Mouse (Mus musculus) left cerebral cortex, adult 11 months (tissue): Measurements from ENCODE around the gene Kcna7.
A peak's percentile ranks its signal among the peaks of the same experiment; 100 is the strongest.
"Not testable (repeated sequence)": the region's sequence is repeated elsewhere in the genome, so short reads cannot be mapped to it uniquely, and the experiment has no call there.

Experiments used
- DNase-seq: peaks from one replicate; pipeline ENCODE4 v3.0.0; 2022; ENCODE audit warnings: low spot score

Kcna7 gene

GRCm38 (mm10) chr7:45405091-45406075 is at the start of gene Kcna7:
TSS of gene Kcna7 (plus strand) at chr7:45405653.
- peak; percentile 27 for DNase-seq

- no peak for DNase-seq
These were observed 49.4 kb upstream of the Kcna7 start for GRCm38 (mm10) chr7:45356087-45356486.

DNA sequence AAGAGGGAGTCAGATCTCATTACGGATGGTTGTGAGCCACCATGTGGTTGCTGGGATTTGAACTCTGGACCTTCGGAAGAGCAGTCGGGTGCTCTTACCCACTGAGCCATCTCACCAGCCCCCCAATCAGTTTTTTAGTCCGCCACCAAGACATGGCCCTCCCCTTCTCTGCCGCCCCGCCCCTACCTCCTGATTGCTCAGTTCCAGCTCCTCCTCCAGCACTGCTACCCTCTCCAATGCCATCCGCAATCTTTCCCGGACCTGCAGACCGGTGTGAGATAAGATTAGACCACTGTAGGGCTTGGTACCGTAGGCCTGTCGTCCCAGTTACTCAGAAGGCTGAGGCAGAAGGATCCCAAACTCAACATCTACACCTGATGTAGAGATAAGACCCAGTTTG is 46.4 kb upstream of the Kcna7 start:
- DNase-seq = not testable (repeated sequence)

GRCm38 (mm10) chr7:45360404-45361125 is 44.9 kb upstream of the Kcna7 start:
- no peak for DNase-seq

GRCm38 (mm10) chr7:45361243-45361804 is 44.1 kb upstream of the Kcna7 start:
- peak; percentile 81 for DNase-seq

DNA sequence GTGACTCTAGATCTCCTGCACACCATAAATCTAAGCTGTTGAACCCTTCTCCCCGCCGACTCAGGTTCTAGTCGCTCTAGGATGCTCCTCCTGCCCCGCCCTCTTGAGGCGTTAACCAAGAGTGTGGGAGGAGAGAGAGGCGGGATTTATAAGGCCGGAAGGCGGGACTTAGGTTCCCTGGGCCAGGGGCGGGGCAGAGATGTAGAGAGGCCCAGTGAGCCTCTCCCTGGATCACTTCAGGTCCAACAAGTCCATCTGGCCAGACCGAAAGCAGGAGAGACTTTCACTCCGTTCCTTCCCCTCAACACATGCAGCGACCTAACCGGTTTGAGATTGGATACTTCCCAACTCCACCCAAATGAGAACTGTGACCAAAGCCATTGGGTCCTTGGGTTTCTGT is 42.7 kb upstream of the Kcna7 start:
- no peak for DNase-seq

DNA sequence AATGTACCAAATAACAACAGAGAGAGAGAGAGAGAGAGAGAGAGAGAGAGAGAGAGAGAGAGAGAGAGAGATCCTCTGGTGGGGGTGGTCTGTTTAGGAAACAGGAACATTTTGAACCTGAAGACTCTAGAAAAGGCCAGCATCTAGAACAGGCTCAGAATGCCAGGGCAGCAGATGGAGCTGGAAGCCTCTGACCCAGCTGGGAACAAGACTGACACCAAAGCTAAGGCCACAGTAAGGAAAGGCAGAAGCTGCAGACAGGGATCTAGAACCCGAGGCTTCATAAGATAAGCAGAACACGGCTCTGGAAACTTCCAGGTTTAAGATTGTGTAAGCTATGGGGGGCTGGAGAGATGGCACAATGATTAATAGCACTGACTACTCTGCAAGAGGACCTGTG is 41.5 kb upstream of the Kcna7 start:
- no peak for DNase-seq

DNA sequence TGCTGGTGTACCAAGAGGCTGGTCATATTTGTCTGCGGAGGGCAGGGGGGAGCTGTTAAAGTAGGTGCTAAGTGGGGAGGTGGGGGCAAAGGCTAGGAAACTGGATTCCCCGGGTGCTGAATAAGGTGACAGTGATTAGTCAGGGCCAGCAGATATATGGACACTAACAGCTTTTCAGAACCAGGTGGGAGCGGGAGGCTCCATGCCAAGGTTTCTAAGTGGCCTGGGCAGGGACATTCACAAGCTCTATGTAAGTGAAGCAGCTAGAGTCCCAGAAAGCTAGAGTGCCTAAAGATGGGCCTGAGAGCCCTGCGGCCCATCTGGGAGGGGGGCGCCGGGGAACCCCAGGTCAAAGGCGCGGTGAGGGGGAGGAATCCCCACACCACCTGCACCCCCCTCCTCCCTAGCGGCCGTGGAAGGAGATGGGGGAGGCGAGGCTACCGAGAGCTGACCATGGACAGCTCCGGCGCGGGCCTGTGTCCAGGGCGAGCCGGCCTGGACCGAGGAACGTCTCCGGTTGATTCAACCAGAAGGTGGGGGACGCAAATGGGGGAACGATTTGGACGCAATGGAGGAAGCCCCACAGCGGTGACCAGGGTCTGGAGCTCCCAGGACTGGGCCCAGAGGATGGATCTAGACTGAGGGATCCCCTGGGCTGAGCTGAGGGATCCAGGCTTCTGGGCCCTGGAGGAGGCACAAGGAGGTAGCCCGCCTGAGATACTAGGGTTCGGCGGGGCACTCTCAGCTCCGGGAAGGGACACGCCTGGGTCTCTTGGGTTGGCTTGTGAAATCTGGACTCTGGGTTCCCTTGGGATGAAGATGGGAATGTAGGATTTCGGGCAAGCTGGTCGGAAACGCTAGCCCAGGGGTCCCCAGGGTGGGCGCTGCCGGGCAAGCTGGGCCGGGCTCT is 39.5 kb upstream of the Kcna7 start:
- no peak for DNase-seq

- DNase-seq = no peak
These were observed 38.8 kb upstream of the Kcna7 start, which contains the start of gene Ppfia3 for GRCm38 (mm10) chr7:45366652-45367019. TSS of gene Ppfia3 (minus strand) at chr7:45367019.

DNA sequence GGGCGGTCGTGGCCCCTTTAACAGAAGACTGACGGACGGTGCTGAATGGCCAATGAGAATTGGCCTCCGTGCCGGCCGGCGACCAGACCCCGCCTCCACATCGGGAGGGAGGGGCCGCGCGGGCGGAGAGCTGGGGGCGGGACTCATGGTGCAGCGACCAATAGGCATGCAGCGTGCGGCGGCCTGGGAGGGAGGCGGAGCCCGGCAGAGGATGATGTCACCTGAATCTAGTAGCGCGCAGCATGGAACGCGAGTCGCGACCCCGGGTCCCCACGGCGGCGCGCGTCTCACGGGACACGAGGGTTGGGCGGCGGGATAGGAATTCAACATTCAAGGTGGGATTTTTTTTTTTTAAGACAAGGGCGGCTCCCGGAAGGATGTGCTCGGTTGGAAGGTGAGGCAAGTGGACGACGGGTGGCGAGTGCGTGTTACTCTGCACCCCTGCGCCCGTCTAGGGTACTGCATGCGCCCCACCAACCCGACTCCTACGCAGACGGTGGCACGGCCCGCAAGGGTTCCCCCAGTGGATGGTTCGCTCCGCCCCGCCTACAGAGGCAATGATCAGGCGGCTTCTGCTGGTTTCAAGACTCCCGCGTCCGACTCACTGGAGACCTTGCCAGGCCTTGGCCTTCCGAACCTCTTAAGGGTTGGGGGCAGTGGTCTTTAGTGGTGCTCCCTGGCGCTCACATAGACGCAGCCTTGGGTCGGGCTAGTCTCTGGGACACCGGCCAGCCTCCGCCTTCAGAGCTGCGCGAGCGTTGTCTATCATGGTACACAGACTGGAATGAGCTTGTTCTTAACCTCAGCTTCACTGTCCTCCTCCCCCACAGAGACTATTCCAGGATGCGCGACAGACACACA is 38.2 kb upstream of the Kcna7 start:
- DNase-seq = peak; percentile 97

DNA sequence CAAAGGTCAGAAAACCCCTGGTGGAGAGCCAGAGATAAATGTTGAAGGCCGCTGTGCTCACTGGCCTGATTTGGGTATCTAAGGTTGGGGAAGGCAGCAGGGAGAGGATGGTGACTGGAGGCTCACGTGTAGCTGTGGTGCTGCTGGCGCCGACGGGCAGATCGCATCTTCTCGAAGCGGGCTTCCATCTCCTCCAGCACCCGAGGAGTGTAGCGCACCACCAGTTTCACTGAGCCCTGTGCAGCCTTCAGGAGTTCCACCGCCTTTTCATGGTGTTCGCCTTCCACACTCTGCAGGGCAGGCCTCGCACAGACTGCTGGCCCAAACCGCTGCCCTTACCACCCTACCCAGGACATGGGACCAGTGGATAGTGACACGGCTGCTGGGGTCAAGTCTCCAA is 37.3 kb upstream of the Kcna7 start:
- DNase-seq = no peak

- DNase-seq = no peak
These were observed 36.3 kb upstream of the Kcna7 start for GRCm38 (mm10) chr7:45369022-45369745.

DNA sequence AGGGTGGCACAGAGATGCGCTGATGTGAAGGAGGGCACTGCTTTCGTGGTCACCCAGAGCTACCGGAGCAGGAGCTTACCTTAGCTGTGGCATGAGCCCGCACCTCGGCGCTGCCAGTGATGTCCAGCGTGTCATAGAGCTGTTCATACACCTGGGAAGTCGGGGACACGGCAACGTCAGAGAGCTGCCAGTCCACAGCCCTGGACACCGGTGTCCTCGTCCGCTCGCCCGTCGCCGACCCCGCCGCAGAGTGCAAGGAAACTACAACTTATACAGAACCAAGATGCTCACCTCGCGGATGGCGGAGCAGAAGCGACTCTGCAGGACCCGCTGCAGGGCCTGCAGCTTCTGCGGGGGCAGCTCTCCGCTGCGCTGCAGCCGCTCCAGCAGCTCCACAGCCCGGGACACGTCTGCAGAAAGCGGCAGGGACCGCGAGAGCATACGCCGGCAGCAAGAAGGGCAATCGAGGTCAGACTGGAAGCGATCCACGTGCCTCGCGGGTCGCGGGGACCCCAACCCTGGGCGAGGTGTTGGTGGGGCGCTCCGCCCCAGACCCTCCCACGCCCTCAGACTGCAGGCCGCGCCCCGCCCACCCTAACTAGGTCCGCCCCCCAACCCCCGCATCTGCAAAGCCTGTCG is 35.5 kb upstream of the Kcna7 start:
- no peak for DNase-seq

GRCm38 (mm10) chr7:45370475-45371311 is 34.8 kb upstream of the Kcna7 start, which contains the start of gene Lin7b:
TSS of gene Lin7b (minus strand) at chr7:45370583.
- DNase-seq = peak; percentile 90

- no peak for DNase-seq
These were observed 33.1 kb upstream of the Kcna7 start for GRCm38 (mm10) chr7:45372371-45372770.

- no peak for DNase-seq
These were observed 30.8 kb upstream of the Kcna7 start for GRCm38 (mm10) chr7:45374620-45375019.

DNA sequence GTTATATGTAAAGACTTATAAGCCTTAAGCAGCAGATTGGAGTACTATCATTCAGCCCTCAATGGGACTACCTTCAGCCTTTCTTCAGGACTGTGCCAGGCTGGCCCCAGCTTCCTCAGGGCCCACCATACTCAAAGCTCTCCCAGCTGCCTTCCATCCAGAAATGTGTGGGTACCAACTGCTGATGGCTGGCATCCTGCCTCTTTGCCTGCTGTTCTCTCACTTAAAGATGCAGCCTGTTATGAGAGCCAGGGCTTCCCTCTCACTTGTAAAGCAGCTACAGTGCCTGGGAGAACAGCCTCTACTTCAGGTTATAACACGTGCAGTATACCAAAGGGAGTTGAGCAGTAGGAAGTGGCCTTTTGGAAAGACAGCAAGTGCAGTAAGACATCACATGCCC is 29.4 kb upstream of the Kcna7 start:
- no peak for DNase-seq

- no peak for DNase-seq
These were observed 19.4 kb upstream of the Kcna7 start for GRCm38 (mm10) chr7:45386077-45386476.
